Mouse (Mus musculus) neural tube, embryonic 14.5 days (tissue): ENCODE results near the gene Capn8. TPM values are rescaled to one million over a fixed set of nuclear protein-coding genes. Genes with fewer than 3 reads are reported as not detected.

Experiments
- ATAC-seq: fragments of 200-750 bp; cut with Nextera tagmentation; 2 replicates; pipeline ENCODE4 v1.8.0; 2017; ENCODE audit warnings: low read depth, mild to moderate bottlenecking, moderate TSS enrichment, moderate library complexity
- H3K27ac ChIP-seq: fragments of 300-500 bp; sonication (generic); 2 replicates; pipeline ENCODE4 v1.5.1; 2014; ENCODE audit warnings: low read depth, mild to moderate bottlenecking, control low read depth, low read length, moderate library complexity, mixed read lengths
- H3K27me3 ChIP-seq: fragments of 300-500 bp; sonication (generic); 2 replicates; pipeline ENCODE4 v1.6.1; 2014; ENCODE audit warnings: low read length; ENCODE audit not compliant: control insufficient read depth, insufficient read depth
- H3K36me3 ChIP-seq: fragments of 300-500 bp; sonication (generic); 2 replicates; pipeline ENCODE4 v1.6.1; 2014; ENCODE audit warnings: low read length, mixed read lengths; ENCODE audit not compliant: control insufficient read depth, insufficient read depth
- H3K4me1 ChIP-seq: fragments of 300-500 bp; sonication (generic); 2 replicates; pipeline ENCODE4 v1.6.1; 2014; ENCODE audit warnings: low read length; ENCODE audit not compliant: control insufficient read depth, insufficient read depth
- H3K4me2 ChIP-seq: fragments of 300-500 bp; sonication (generic); 2 replicates; pipeline ENCODE4 v1.6.1; 2014; ENCODE audit warnings: mild to moderate bottlenecking, low read depth, low read length, control low read depth
- H3K4me3 ChIP-seq: fragments of 300-500 bp; sonication (generic); 2 replicates; pipeline ENCODE4 v1.5.1; 2014; ENCODE audit warnings: low read depth, low read length, control low read depth, mixed read lengths
- H3K9ac ChIP-seq: fragments of 300-500 bp; sonication (generic); replicated peaks from 2 replicates; pipeline ENCODE4 v1.6.1; 2014; ENCODE audit warnings: low read depth, mild to moderate bottlenecking, control low read depth, low read length, mixed read lengths
- H3K9me3 ChIP-seq: fragments of 300-500 bp; sonication (generic); 2 replicates; pipeline ENCODE4 v1.6.1; 2016; ENCODE audit warnings: low read length; ENCODE audit not compliant: control insufficient read depth
- whole genome bisulfite sequencing: fragments of 180-500 bp; shearing (Covaris S2); extraction: QIAGEN DNeasy Blood & Tissue Kit; methylation state at CpG from one replicate; pipeline ENCODE4 v1.1.7; 2014; 5-methylcytosine and 5-hydroxymethylcytosine counted together
- polyA plus RNA-seq: library from polyadenylated mRNA; unstranded; fragments of >200 nt; fragmentation: Nextera tagmentation; extraction: Ambion mirVana; gene quantifications from 2 replicates; pipeline ENCODE4 v1.2.1, GENCODE M21; 2014

The Capn8 gene
- polyA plus RNA-seq, 1 experiment from 2014 or later: not detected

- no peak overlapping the region for H3K4me3 ChIP-seq
- WGBS: 63% methylated on average over 5 of the region's 5 CpGs
- no peak overlapping the region for H3K9ac ChIP-seq
- H3K4me1 ChIP-seq: no peaks in the 10 kb centered on the region
- H3K4me2 ChIP-seq: no peak overlapping the region
- H3K36me3 ChIP-seq: no peaks in the 10 kb centered on the region
- H3K9me3 ChIP-seq: no peaks in the 10 kb centered on the region
- H3K27me3 ChIP-seq: no peaks in the 10 kb centered on the region
- H3K27ac ChIP-seq: no peak overlapping the region
- ATAC-seq: no peak
These were observed 22.7 kb upstream of the Capn8 start for GRCm38 (mm10) chr1:182542110-182542509.

GRCm38 (mm10) chr1:182543136-182543535 lies 21.7 kb upstream of the Capn8 start:
- no peak overlapping the region for H3K27ac ChIP-seq
- no peak for ATAC-seq
- no peaks in the 10 kb centered on the region for H3K4me1 ChIP-seq
- H3K4me3 ChIP-seq: no peak overlapping the region
- WGBS: 81% methylated on average over 8 of the region's 8 CpGs
- no peaks in the 10 kb centered on the region for H3K9me3 ChIP-seq
- H3K4me2 ChIP-seq: no peak overlapping the region
- no peaks in the 10 kb centered on the region for H3K27me3 ChIP-seq
- H3K36me3 ChIP-seq: no peaks in the 10 kb centered on the region
- H3K9ac ChIP-seq: no peak overlapping the region

GRCm38 (mm10) chr1:182543906-182544305 lies 20.9 kb upstream of the Capn8 start:
- WGBS: 78% methylated on average over 1 of the region's 1 CpGs
- Histone ChIP-seq H3K9ac (no peak overlapping the region), H3K36me3 (no peaks in the 10 kb centered on the region), H3K27me3 (no peaks in the 10 kb centered on the region), H3K9me3 (no peaks in the 10 kb centered on the region), H3K4me3 (no peak overlapping the region), H3K4me2 (no peak overlapping the region), H3K27ac (no peak overlapping the region), H3K4me1 (no peaks in the 10 kb centered on the region)
- ATAC-seq: no peak

GRCm38 (mm10) chr1:182550761-182551160 lies 14.0 kb upstream of the Capn8 start:
- ATAC-seq: no peak
- Histone ChIP-seq H3K36me3 (no peaks in the 10 kb centered on the region), H3K4me1 (no peaks in the 10 kb centered on the region), H3K9ac (no peak overlapping the region), H3K9me3 (no peaks in the 10 kb centered on the region), H3K4me2 (no peak overlapping the region), H3K27ac (no peak overlapping the region), H3K27me3 (no peaks in the 10 kb centered on the region), H3K4me3 (no peak overlapping the region)
- 80% methylated on average over 8 of the region's 8 CpGs for WGBS

- H3K27me3 ChIP-seq: no peaks in the 10 kb centered on the region
- H3K27ac ChIP-seq: no peak overlapping the region
- no peaks in the 10 kb centered on the region for H3K9me3 ChIP-seq
- WGBS: 62% methylated on average over 12 of the region's 12 CpGs
- H3K4me3 ChIP-seq: no peak overlapping the region
- no peaks in the 10 kb centered on the region for H3K36me3 ChIP-seq
- H3K4me1 ChIP-seq: no peaks in the 10 kb centered on the region
- peak; percentile 58; the same call in 1 of the 2 replicates for ATAC-seq
- H3K9ac ChIP-seq: no peak overlapping the region
- H3K4me2 ChIP-seq: no peak overlapping the region
These were observed 11.0 kb upstream of the Capn8 start for GRCm38 (mm10) chr1:182553649-182554375.

DNA sequence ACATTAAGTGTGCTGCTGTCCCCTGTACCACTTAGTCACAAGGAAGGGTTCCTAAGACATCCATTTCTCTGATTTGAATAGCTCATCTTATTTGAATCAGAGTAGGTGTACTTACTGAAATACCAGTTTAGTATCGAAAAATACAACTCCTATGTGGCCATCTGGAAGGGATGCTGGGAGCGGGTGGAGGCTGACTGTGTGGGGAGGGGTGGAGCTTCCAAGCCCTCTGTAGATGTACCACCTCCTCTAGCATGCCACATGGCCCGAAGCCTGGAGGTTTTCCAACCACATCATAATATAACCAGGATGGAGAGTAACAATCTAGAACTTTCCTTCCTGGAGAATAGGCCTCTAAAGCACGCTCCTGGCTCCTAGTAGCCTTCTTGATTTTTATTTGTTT lies 6.5 kb upstream of the Capn8 start:
- no peak overlapping the region for H3K4me2 ChIP-seq
- H3K9ac ChIP-seq: no peak overlapping the region
- H3K4me1 ChIP-seq: no peaks in the 10 kb centered on the region
- no peak overlapping the region for H3K4me3 ChIP-seq
- WGBS: 91% methylated on average over 4 of the region's 4 CpGs
- ATAC-seq: no peak
- H3K36me3 ChIP-seq: no peaks in the 10 kb centered on the region
- H3K9me3 ChIP-seq: no peaks in the 10 kb centered on the region
- no peak overlapping the region for H3K27ac ChIP-seq
- H3K27me3 ChIP-seq: no peaks in the 10 kb centered on the region

DNA sequence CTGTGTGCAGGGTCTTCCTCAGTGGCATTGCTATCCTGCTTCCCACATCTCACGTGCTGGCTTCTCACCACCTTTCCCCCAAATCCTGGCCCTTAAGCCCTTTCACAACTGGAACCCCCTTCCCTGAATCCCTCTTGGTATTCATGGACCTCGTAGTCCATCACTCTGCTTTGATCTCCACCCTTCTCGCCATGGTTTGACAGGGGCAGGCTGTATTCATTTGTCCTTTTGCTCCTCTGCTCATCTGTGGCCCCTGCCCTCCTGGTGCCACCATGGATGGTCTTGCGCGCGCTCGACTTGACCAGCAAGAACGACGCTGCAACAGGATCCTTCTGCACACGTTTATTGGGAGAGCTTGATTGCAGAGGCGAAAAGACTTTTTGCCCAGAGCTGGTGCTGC lies 5.3 kb upstream of the Capn8 start:
- H3K27ac ChIP-seq: no peak overlapping the region
- H3K4me1 ChIP-seq: no peaks in the 10 kb centered on the region
- no peaks in the 10 kb centered on the region for H3K27me3 ChIP-seq
- ATAC-seq: no peak
- no peaks in the 10 kb centered on the region for H3K9me3 ChIP-seq
- WGBS: 88% methylated on average over 10 of the region's 11 CpGs
- no peaks in the 10 kb centered on the region for H3K36me3 ChIP-seq
- H3K9ac ChIP-seq: no peak overlapping the region
- H3K4me2 ChIP-seq: no peak overlapping the region
- no peak overlapping the region for H3K4me3 ChIP-seq

GRCm38 (mm10) chr1:182560390-182561098 lies 4.3 kb upstream of the Capn8 start:
- no peaks in the 10 kb centered on the region for H3K4me1 ChIP-seq
- no peak overlapping the region for H3K27ac ChIP-seq
- peak; percentile 67; the same call in 1 of the 2 replicates for ATAC-seq
- H3K4me3 ChIP-seq: no peak overlapping the region
- no peaks in the 10 kb centered on the region for H3K27me3 ChIP-seq
- WGBS: 31% methylated on average over 3 of the region's 3 CpGs
- no peaks in the 10 kb centered on the region for H3K36me3 ChIP-seq
- no peak overlapping the region for H3K4me2 ChIP-seq
- H3K9me3 ChIP-seq: no peaks in the 10 kb centered on the region
- H3K9ac ChIP-seq: no peak overlapping the region

- WGBS: 71% methylated on average over 11 of the region's 11 CpGs
- H3K9me3 ChIP-seq: no peaks in the 10 kb centered on the region
- H3K9ac ChIP-seq: no peak overlapping the region
- no peak overlapping the region for H3K4me2 ChIP-seq
- H3K27me3 ChIP-seq: no peaks in the 10 kb centered on the region
- no peaks in the 10 kb centered on the region for H3K4me1 ChIP-seq
- ATAC-seq: no peak
- no peak overlapping the region for H3K4me3 ChIP-seq
- H3K36me3 ChIP-seq: no peaks in the 10 kb centered on the region
- H3K27ac ChIP-seq: no peak overlapping the region
These were observed 2.8 kb upstream of the Capn8 start for GRCm38 (mm10) chr1:182561945-182562514.
